Mouse (Mus musculus) spleen, postnatal 36 days (tissue): ENCODE results near the gene Creb5.

Source experiments
- DNase-seq, 2 experiments: peaks; one replicate each; pipeline ENCODE4 v3.0.0; 2022; ENCODE audit warnings: low spot score in 2 of 2, mixed read lengths in 1 of 2

Creb5 gene

GRCm38 (mm10) chr6:53491331-53491730 is 204.3 kb downstream of the Creb5 start:
- no peak for DNase-seq

GRCm38 (mm10) chr6:53493864-53494263 is 206.8 kb downstream of the Creb5 start:
- no peak for DNase-seq

- no peak for DNase-seq
Observed at GRCm38 (mm10) chr6:53495667-53496066, 208.6 kb downstream of the Creb5 start.

DNA sequence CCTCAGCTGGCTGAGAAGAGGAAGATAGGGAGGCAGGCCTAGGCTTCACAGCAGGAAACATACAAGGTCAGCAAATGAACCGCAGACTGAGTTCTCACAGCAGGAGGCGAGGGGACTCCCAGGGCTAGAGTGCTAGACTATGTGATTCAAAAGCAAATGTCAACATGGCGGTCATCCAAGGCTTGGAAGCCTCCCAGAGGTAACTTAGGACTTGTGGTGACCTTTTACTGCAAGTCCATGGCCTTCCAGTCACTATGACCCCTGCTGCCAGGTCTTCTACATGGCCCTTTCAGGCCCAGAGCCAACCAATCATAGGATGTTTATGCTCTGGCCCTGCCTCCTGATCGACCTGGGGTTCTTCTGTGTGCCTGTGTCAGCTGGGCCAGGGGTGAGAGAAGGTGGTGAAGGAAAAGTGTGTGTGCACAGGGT is 209.3 kb downstream of the Creb5 start:
- DNase-seq = peak; percentile 7 to 23

DNA sequence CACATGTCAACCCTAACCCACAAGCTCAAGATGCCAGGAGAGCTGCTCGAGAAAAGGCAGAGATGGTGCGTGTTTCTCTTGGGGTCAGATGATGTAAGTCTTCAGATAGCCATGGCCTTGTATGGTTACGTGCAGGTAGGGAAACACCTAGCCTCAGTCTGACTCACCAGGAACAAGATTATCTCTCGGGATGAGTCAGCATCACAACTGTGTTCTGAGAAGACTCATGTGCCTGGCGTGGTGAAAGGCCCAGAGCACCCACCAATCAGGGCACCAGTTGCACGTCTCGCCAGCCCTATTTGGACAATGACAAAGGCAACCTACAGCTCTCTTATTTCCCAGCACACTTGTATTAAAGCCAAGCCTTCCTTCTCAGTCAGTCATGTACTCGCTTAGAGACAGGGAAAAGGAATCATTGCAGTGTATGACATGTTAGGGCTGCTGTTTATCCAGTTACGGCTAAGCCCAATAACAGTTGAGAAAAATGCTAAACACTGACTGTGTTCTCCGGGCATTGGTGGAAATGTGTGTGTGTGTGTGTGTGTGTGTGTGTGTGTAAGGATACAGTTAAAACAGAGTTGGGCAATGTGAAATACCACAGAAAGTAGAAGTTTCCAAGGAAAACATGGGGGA is 210.9 kb downstream of the Creb5 start:
- no peak for DNase-seq

DNA sequence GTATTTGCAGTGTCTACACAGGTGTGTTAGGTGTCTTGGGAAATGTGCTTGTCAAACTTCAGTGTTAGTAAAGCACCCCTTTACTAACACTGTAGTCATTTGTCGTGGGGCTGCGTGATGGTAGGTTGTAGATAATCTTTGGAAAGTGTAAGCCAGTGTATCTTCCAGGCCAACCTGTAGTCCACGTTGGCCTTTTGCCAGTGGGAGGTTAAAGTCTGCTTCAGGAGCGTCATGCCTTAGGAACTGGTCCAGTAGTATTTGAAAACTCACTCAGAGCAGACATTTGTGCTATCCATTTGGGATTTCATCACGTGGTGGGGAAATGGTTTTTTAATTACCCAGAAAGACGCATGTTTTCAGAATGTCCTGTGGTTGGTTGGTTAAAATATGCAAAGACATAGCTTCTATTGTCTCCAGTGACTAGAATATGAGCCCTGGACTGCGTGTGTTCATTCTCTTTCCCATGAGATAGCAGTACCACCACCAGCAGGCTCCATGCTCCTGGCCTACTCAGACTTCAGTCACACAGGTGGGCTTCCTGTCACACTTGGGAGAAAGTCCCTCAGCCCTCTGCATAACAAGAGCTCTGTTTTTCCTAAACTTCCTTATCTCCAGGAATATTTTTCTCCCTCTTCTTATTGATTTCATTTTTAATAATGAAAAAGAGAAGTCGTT is 212.7 kb downstream of the Creb5 start:
- DNase-seq = no peak

DNA sequence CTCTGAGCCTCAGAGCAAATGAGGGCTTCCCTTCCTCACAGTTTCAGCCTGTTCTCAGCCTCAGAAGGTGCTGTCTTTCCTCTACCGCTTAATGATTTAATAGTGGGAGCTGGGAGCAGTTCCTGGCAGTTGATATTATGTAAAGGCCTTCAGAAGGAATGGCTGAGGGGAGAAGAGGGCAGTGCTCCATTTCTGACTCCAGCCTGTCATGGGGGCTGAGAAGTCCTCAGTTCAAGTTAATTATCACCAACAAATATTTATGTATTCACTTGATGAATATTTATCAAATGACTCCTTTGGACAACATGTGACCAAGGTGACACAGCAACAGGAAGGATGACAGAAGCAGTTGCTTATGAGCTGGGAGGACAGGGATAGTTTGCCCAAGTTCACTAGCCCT is 214.2 kb downstream of the Creb5 start:
- DNase-seq = no peak

DNA sequence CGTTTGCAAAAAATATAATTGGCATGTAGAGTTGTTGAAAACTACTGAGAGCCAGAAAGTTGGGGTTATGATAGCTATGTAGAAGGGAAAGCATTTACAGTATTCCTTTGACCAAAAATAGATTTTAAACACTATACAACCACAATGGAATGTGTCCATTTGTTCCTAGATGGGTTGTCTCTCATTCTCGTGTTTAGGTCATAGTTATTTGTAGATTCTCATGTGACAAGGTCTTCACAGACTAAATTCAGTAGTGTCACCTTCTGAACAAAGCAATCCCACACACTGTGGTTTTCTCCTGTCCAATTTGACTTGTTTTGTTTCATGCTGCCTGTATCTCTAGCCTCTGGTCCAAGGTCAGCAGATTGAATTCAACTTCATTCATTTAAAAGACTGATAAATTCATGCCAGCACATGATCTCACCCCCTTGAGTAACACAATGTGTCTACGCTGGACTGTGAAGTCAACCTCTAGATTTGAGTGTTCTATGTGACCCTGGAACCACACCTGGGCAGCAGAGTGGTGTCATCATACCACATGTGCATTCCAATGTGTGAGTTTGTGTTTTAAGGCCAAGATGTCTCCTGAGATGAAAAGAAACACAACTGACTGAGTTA is 220.0 kb downstream of the Creb5 start:
- DNase-seq = no peak

DNA sequence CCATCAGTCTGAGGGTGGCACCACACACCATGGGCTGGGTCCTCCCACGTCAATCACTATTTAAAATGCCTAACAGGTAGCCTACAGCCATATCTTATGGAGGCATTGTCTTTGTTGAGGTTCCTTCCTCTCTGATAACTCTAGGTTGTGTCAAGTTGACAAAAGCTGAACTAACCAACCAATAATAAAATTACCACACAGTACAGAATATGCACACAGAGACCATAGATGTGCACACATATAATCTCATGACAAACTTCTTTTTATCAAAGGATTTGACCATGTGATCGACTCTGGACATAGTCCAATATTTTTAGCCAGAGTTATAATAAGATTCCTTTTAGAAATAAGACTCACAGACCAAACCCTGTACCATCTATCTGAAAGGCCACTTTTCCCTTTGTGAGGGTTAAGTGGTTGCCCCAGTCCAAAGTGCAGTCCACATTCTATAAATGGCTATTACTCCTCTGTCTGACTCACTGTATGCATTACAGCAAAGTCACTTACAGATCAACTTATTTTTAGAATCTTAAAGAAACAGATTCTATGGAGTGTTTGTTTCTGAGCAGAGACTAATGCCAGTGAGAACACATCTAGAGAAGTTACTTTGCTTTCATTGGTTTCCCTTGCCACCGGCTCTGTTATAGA is 221.9 kb downstream of the Creb5 start:
- DNase-seq = no peak

DNA sequence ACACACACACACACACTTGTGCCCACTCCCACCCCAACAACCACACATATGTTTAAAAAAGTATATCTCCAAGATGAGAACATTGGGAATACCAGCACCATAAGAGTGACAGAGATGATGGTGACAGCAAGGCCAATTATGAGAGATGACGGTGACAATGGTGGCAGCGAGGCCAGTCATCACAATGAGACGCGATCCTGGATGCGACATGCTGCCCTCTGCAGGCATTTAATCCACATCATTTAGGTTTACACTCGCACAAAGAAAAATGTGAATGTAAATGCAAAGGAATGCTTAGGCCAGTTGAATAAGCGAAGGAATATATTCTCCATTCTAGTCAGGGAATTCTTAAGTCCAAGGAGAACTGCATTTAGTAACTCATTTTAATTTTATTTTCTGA is 222.9 kb downstream of the Creb5 start:
- no peak for DNase-seq

DNA sequence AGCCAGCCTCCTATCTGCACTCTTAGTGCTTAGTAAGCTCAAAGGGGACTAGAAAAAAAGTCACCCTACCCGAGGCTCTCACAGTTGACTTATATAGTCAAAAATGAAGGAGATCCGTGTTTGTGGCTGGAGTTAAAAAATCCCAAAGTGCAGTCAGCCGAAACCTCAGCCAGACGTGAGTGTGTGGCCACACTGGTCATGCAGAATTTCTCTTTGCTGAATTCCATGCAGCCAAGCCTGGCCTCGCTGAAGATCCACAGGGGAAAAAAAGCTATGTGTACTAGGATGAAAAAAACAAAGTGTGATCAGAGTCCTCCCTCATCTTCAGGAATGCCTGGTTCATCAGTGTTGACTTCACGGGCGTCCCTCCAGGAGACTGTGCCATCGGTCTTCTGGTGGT is 225.2 kb downstream of the Creb5 start:
- no peak for DNase-seq

DNA sequence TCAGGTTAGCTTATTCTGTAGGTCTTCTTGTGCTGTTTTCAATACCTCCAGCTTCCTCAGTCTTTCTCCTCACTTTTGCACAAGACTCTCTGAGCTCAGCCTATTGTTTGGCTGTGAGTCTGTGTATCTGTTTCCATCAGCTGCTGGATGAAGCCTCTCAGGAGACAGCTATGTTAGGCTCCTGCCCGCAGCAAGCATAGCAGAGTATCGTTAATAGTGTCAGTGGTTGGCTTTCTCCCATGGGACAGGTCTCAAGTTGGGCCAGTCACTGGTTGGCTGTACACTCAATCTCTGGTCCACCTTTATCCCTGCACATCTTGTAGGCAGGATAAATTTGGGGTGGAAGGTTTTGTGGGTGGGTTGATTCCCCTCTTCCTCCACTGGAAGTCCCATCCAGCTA is 226.3 kb downstream of the Creb5 start:
- no peak for DNase-seq

DNA sequence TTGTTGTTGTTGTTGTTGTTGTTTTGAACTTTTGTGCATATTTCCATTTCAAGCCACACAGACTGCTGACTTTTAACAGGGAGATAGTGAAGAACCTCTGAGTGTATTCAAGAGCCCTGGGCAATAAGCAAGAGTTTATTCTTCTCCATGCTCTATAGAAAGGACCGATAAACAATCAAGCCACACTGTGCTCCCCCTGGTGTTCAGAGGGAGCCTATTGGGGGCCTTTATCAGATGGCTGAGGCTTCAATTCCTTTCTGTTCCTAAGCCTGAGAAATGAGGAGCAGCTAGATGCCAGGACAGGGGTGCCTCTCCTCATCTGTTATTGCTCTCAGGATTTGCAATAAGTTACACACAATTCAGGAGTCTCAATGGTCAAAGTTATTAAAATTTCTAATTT is 227.8 kb downstream of the Creb5 start:
- DNase-seq = no peak

DNA sequence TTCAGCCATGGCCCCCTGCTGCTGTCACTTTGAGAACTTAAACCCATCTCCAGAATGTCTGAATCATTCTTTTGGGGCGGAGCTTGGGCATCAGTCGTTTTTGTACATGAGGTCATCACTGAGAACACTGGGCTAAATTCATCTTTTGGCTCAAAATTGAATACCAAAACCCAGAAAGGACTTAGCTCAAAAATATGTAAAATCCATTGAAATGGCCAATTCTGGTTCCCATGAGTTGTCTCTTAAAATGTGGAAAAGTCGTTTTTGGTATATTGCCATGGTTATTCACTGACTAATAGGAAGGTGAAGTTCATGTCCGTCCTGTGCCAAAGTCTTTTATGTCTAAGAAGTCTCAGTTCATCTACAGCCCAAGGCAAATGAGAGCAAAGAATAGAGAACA is 228.5 kb downstream of the Creb5 start:
- DNase-seq = no peak

GRCm38 (mm10) chr6:53517371-53517945 is 230.4 kb downstream of the Creb5 start:
- no peak for DNase-seq

DNA sequence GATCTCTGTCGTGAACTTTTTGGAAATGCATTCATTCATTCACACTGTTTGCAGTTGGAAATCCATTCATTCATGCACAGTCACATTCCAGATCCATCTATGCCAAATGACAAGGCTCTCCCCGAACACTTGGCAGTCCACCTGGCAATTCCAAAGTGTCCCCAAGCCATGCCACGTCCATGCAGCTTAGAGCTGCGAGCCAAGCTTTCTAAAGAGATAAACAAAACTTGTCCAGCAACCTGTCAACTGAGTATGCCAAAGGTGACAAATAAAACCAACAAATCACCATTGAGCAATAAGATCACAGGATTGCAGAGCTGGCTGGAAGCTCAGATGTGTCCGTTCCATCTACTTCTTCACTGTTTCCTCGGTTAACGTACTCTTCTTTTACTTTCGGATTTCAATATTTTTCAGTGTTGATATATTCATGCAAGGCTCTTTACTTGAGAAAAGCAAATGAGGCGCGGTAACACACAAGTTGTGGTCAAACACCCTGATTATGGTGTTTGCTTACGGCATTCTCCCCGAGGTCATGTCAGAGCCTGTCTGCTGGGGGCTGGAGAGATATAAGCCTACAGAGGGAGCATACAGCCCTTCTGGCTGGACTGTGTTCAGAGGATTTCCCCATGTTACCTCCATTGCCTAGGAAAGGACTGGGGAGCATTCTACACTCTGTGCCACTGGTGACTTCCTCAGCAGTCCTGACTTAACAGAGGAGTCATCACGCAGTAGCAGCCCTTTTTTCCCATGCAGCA is 236.8 kb downstream of the Creb5 start:
- DNase-seq = no peak

DNA sequence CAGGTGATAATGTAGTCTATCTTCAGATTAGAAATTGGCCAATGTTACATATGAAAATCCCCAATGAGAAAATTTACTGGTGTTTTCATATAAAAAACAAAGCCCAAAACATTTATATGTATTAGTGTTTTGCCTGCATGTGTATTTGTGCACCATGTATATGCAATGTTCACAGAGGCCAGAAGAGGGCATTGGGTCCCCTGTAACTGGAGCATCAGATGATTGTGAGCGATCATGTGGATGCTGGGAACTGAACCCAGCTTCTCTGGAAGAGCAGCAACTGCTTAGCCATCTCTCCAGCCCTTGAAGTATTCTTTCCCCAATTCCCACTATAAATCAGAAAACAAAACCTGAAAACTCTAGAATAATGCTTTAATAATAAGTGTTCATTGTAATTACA is 239.4 kb downstream of the Creb5 start:
- DNase-seq = no peak

DNA sequence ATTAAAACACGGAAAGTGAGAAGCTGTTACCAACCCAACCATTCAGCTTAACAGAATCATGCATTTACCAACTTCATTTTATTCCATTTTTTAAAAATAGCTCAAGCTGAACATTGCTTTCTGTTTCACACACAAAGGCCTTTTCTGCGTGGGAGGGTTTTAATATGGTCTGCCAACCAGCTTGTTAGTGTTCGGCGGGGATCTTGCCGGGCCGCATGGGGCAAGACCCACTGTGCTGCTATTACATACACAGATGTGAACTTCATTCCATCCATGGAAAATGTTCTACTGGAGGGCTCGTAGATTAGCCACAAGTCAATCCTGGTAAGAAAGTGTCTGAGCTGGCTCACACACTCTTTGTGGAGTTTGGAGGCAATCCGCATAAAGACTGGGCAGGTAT is 243.7 kb downstream of the Creb5 start:
- no peak for DNase-seq

- no peak for DNase-seq
Observed at GRCm38 (mm10) chr6:53531461-53531860, 244.4 kb downstream of the Creb5 start.

DNA sequence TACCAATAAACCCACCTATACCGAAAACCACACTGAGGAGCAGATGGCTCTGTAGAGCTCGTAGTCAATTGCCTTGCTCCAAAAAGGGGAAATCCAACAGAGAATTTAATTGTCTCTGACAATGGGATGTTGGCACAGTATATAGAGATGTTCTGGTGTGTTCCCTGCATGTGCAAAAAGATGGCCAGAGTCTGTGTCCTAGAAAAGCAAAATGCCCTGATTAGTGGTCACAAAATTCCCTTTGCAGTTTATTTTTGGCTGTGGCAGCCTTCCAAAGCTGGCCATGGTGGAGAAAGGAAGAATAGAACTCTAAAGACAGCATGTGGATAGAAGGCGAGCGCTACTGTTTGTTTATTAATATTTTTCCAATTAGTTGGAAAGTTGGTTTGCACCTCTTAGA is 250.5 kb downstream of the Creb5 start:
- DNase-seq = no peak

DNA sequence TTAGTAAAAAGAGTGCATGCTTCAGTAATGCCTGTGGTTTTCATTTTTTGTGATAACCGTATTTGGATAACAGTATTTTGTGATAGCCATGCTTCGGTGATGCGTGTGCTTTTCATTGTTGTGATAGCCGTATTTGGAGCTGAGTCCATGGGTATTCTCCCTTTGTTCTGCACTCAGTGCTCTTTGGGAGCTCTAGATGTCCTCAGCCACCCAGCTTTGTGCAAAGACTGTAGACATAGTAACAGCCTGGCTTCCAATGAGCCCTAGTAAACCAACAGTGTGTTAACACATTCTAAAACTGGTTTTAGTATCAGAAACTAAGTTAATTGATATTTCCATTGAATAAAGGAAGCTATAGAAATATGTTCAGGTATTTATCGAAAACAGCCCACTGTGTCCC is 254.7 kb downstream of the Creb5 start:
- DNase-seq = no peak

- no peak for DNase-seq
Observed at GRCm38 (mm10) chr6:53545483-53545900, 258.4 kb downstream of the Creb5 start.
